Mouse (Mus musculus) lung, postnatal 0 days (tissue): ENCODE measurements at regions not wholly inside any gene's neighbourhood (a gene's known extent, or its start where the extent isn't known, plus 50 kb on each side); places are given as distances from the start of the nearest gene placed in this dataset.

Experiments
- CTCF ChIP-seq: IDR thresholded peaks from 2 replicates; pipeline ENCODE4 v1.5.1; 2016; ENCODE audit warnings: antibody characterized with exemption, mild to moderate bottlenecking
- EP300 ChIP-seq: IDR thresholded peaks from 2 replicates; pipeline ENCODE4 v1.6.1; 2016; ENCODE audit warnings: antibody characterized with exemption, mild to moderate bottlenecking, control low read depth

GRCm38 (mm10) chr6:31202594-31202993 lies 195.9 kb upstream of the Mkln1 start:
- TF ChIP-seq CTCF = peak; percentile 26
- no peak for TF ChIP-seq EP300
